In genomic region chr8:103623781-103624434, GRCm38 (mm10) we compare ENCODE assay signal across 10 mouse cellular contexts.
DNase-seq lines count a peak whose midpoint lies in the region; ATAC-seq lines count a peak whose summit lies in the region.
"Had no signal": no experiment of that assay in that cellular context is flagged by ENCODE, and none has a peak within 500 bp of the region (broad histone marks: within the 10 kb centered on the region; RNA-seq: fewer than 3 reads in every experiment).

No protein-coding gene starts in this region.

- no peaks in the 10 kb centered on the region for H3K27me3 ChIP-seq in limb, embryonic 11.5 days (ENCODE audit: control insufficient read depth, insufficient read depth, low read length)
- H3K27me3 ChIP-seq in limb, embryonic 10.5 days (ENCODE audit: low read depth, poor library complexity, severe bottlenecking) = no peaks in the 10 kb centered on the region
- H3K27me3 ChIP-seq in forebrain, embryonic 15.5 days = no peaks in the 10 kb centered on the region
- H3K27me3 ChIP-seq in liver, embryonic 12.5 days (replicated peaks) = no peaks in the 10 kb centered on the region
- H3K27me3 ChIP-seq: embryonic facial prominence, embryonic 12.5 days; liver, embryonic 13.5 days had no signal

- no peak for ATAC-seq in limb, embryonic 11.5 days (ENCODE audit: insufficient number of reproducible peaks, low FRiP score, low TSS enrichment, low read depth)
- ATAC-seq in forebrain, embryonic 15.5 days (replicated peaks) = peak; percentile 97
- no peak for ATAC-seq in megakaryocyte progenitor cell, adult 5-6 weeks (replicated peaks; ENCODE audit: poor library complexity)
- no peak for ATAC-seq in liver, embryonic 12.5 days

- no peaks in the 10 kb centered on the region for H3K36me3 ChIP-seq in limb, embryonic 11.5 days (ENCODE audit: control insufficient read depth, insufficient read depth, low read length)
- H3K36me3 ChIP-seq in limb, embryonic 10.5 days = no peaks in the 10 kb centered on the region
- no peaks in the 10 kb centered on the region for H3K36me3 ChIP-seq in forebrain, embryonic 15.5 days
- no peaks in the 10 kb centered on the region for H3K36me3 ChIP-seq in liver, embryonic 12.5 days
- H3K36me3 ChIP-seq: embryonic facial prominence, embryonic 12.5 days; liver, embryonic 13.5 days had no signal

- peak; percentile 40 for DNase-seq in limb, embryonic 11.5 days (ENCODE audit: low spot score)
- DNase-seq in limb, embryonic 10.5 days (ENCODE audit: low spot score) = no peak
- DNase-seq in layer of hippocampus, postnatal 36 days = peak; percentile 40 to 56
- peak; percentile 51 for DNase-seq in right cerebral cortex, adult 18-20 months
- DNase-seq in adipocyte (ENCODE audit: low spot score) = no peak
- DNase-seq: liver, embryonic 13.5 days had no signal

- 0 out of 2 replicates have a peak, but pooled peaks cover 2% of the 10 kb centered on the region for H3K4me1 ChIP-seq in limb, embryonic 11.5 days (ENCODE audit: control insufficient read depth, insufficient read depth, low read length)
- H3K4me1 ChIP-seq in limb, embryonic 10.5 days = peaks cover 4% of the 10 kb centered on the region; the same call in 1 of the 2 replicates
- peaks cover 23% of the 10 kb centered on the region for H3K4me1 ChIP-seq in forebrain, embryonic 15.5 days
- H3K4me1 ChIP-seq in liver, embryonic 12.5 days = no peaks in the 10 kb centered on the region
- H3K4me1 ChIP-seq: embryonic facial prominence, embryonic 12.5 days; liver, embryonic 13.5 days had no signal

- no peak overlapping the region for H3K9ac ChIP-seq in limb, embryonic 11.5 days (ENCODE audit: low read length)
- H3K9ac ChIP-seq in forebrain, embryonic 15.5 days (replicated peaks) = no peak overlapping the region
- no peak overlapping the region for H3K9ac ChIP-seq in liver, embryonic 12.5 days
- H3K9ac ChIP-seq: embryonic facial prominence, embryonic 12.5 days; liver, embryonic 13.5 days had no signal

- H3K4me3 ChIP-seq in limb, embryonic 11.5 days (ENCODE audit: low read depth, low read length) = no peak overlapping the region
- H3K4me3 ChIP-seq in limb, embryonic 10.5 days = no peak overlapping the region
- no peak overlapping the region for H3K4me3 ChIP-seq in forebrain, embryonic 15.5 days
- no peak overlapping the region for H3K4me3 ChIP-seq in liver, embryonic 12.5 days
- H3K4me3 ChIP-seq: embryonic facial prominence, embryonic 12.5 days; liver, embryonic 13.5 days had no signal

- H3K4me2 ChIP-seq in limb, embryonic 11.5 days (ENCODE audit: low read depth, severe bottlenecking) = no peak overlapping the region
- H3K4me2 ChIP-seq in forebrain, embryonic 15.5 days (replicated peaks) = no peak overlapping the region
- H3K4me2 ChIP-seq in liver, embryonic 12.5 days = no peak overlapping the region
- H3K4me2 ChIP-seq: embryonic facial prominence, embryonic 12.5 days; liver, embryonic 13.5 days had no signal

- WGBS in limb, embryonic 11.5 days = 58% methylated on average over 3 of the region's 3 CpGs
- 57% methylated on average over 3 of the region's 3 CpGs for WGBS in limb, embryonic 10.5 days
- WGBS in forebrain, embryonic 15.5 days = 10% methylated on average over 3 of the region's 3 CpGs
- WGBS in liver, embryonic 12.5 days (ENCODE audit: insufficient replicate concordance) = 61% methylated on average over 3 of the region's 3 CpGs

- no peak overlapping the region for H3K27ac ChIP-seq in limb, embryonic 11.5 days (replicated peaks; ENCODE audit: low read depth, low read length)
- H3K27ac ChIP-seq in limb, embryonic 10.5 days = no peak overlapping the region
- H3K27ac ChIP-seq in forebrain, embryonic 15.5 days (replicated peaks) = peak overlapping the region; percentile 48; the same call in 1 of the 2 replicates
- H3K27ac ChIP-seq in liver, embryonic 12.5 days = no peak overlapping the region
- H3K27ac ChIP-seq: embryonic facial prominence, embryonic 12.5 days; liver, embryonic 13.5 days had no signal

- H3K9me3 ChIP-seq in limb, embryonic 11.5 days (ENCODE audit: control insufficient read depth, low read length) = no peaks in the 10 kb centered on the region
- H3K9me3 ChIP-seq in limb, embryonic 10.5 days (replicated peaks) = no peaks in the 10 kb centered on the region
- no peaks in the 10 kb centered on the region for H3K9me3 ChIP-seq in forebrain, embryonic 15.5 days
- H3K9me3 ChIP-seq in liver, embryonic 12.5 days (replicated peaks) = no peaks in the 10 kb centered on the region
- H3K9me3 ChIP-seq: embryonic facial prominence, embryonic 12.5 days had no signal

Comparison
In these comparisons a context has a peak if more than half of its experiments do, and no peak if none do; other contexts are left out.
1. DNase-seq: peak in limb, embryonic 11.5 days (single experiment), layer of hippocampus, postnatal 36 days (2 of 2) and right cerebral cortex, adult 18-20 months (single experiment); none in limb, embryonic 10.5 days (single experiment) and adipocyte (single experiment).